Comparison of ENCODE assay signal across 8 mouse cellular contexts in the genomic region with DNA sequence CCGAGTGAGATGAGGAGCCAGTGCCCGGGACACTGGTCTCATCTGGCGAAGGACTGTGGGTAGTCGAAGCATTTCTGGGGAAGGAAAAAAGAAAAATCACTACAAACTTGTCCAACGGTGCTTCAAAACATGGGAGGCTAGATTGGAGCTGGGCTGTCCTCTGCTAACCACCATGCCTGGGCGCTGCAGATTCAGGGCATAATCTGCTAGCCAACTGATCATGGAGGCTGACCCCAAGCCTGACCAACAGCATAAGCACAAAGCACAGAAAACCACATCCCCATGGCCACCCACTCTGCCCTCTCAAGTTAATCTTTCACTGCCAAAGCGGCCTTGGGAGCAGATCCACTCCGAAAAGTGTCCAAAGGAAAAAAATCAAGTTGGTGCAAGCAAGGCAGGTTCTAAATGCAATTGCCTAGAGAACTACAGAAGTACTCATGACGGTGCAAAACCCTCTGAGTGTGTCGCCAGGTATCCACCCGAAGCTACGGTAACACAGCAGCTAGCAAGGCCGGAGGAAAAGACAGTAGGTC. TPM values are rescaled to one million over a fixed set of nuclear protein-coding genes. Genes with fewer than 3 reads are reported as not detected.
DNase-seq lines count a peak whose midpoint lies in the region; ATAC-seq and TF ChIP-seq lines count a peak whose summit lies in the region.

No protein-coding gene starts in this region.

- WGBS in thymus, adult 2 months, result under 1% methylated on average over 13 of the region's 13 CpGs
- 2% methylated on average over 13 of the region's 13 CpGs for WGBS in heart, embryonic 12.5 days
- WGBS in kidney, postnatal 0 days, result under 1% methylated on average over 13 of the region's 13 CpGs

- no peak for TF ChIP-seq POLR2A in thymus, adult 2 months (IDR thresholded peaks at IDR 0.05; ENCODE audit: control insufficient read depth, extremely low read depth, insufficient read depth, low read length, poor library complexity)

- H3K9me3 ChIP-seq in heart, embryonic 12.5 days (replicated peaks), result peaks cover 5% of the 10 kb centered on the region
- no peaks in the 10 kb centered on the region for H3K9me3 ChIP-seq in kidney, postnatal 0 days (replicated peaks; ENCODE audit: low read length)

- H3K4me3 ChIP-seq in thymus, adult 2 months (ENCODE audit: control insufficient read depth, insufficient read depth, low read length), result peak overlapping the region; percentile 83
- peak overlapping the region; percentile 64 for H3K4me3 ChIP-seq in heart, embryonic 12.5 days
- peak overlapping the region; percentile 92 for H3K4me3 ChIP-seq in kidney, postnatal 0 days (replicated peaks; ENCODE audit: low read depth, low read length)

- H3K27ac ChIP-seq in thymus, adult 2 months (ENCODE audit: control insufficient read depth, insufficient read depth, low read length), result peak overlapping the region; percentile 17; the same call in 1 of the 2 replicates
- H3K27ac ChIP-seq in heart, embryonic 12.5 days (ENCODE audit: poor library complexity, severe bottlenecking), result peak overlapping the region; percentile 93
- H3K27ac ChIP-seq in kidney, postnatal 0 days, result peak overlapping the region; percentile 99

- ATAC-seq in heart, embryonic 12.5 days (ENCODE audit: insufficient number of reproducible peaks, low FRiP score), result peak; percentile 10; the same call in 1 of the 2 replicates
- peak; percentile 1; the same call in 1 of the 2 replicates for ATAC-seq in kidney, postnatal 0 days (replicated peaks; ENCODE audit: low FRiP score, low read depth)
- 0 out of 2 replicates have a peak, but pooled peaks have one; percentile 1 for ATAC-seq in megakaryocyte progenitor cell, adult 5-6 weeks (replicated peaks; ENCODE audit: poor library complexity)

- H3K27me3 ChIP-seq in thymus, adult 2 months (ENCODE audit: control insufficient read depth, insufficient read depth, low read length), result no peaks in the 10 kb centered on the region
- H3K27me3 ChIP-seq in heart, embryonic 12.5 days (replicated peaks), result no peaks in the 10 kb centered on the region
- H3K27me3 ChIP-seq in kidney, postnatal 0 days (ENCODE audit: insufficient read depth, low read length), result no peaks in the 10 kb centered on the region

- H3K4me1 ChIP-seq in thymus, adult 2 months (replicated peaks; ENCODE audit: control insufficient read depth, insufficient read depth, low read length), result peaks cover 8% of the 10 kb centered on the region
- peaks cover 26% of the 10 kb centered on the region for H3K4me1 ChIP-seq in heart, embryonic 12.5 days (replicated peaks)
- H3K4me1 ChIP-seq in kidney, postnatal 0 days (replicated peaks; ENCODE audit: insufficient read depth, low read length), result 0 out of 2 replicates have a peak, but pooled peaks cover 4% of the 10 kb centered on the region

- peaks cover 23% of the 10 kb centered on the region for H3K36me3 ChIP-seq in thymus, adult 2 months (ENCODE audit: control insufficient read depth, insufficient read depth, low read length)
- peaks cover 53% of the 10 kb centered on the region for H3K36me3 ChIP-seq in heart, embryonic 12.5 days
- peaks cover 23% of the 10 kb centered on the region for H3K36me3 ChIP-seq in kidney, postnatal 0 days (ENCODE audit: insufficient read depth, low read length)

- H3K9ac ChIP-seq in heart, embryonic 12.5 days, result peak overlapping the region; percentile 83
- peak overlapping the region; percentile 87 for H3K9ac ChIP-seq in kidney, postnatal 0 days (ENCODE audit: low read depth, low read length)

- no peak for TF ChIP-seq CTCF in thymus, adult 2 months (IDR thresholded peaks at IDR 0.05; ENCODE audit: borderline replicate concordance, control insufficient read depth, extremely low read depth, insufficient read depth, low read length, poor library complexity)
- TF ChIP-seq CTCF in kidney, postnatal 0 days (IDR thresholded peaks at IDR 0.05; ENCODE audit: low read depth), result no peak

- H3K4me2 ChIP-seq in heart, embryonic 12.5 days, result peak overlapping the region; percentile 84
- H3K4me2 ChIP-seq in kidney, postnatal 0 days (ENCODE audit: low read length), result peak overlapping the region; percentile 82

- peak; percentile 69 for DNase-seq in adrenal gland, adult 2 months
- DNase-seq in adrenal gland, adult 8-10 months, result no peak
- peak; percentile 1 for DNase-seq in thymus, adult 2 months
- DNase-seq in thymus, postnatal 4 days, result no peak
- DNase-seq in kidney, postnatal 0 days (ENCODE audit: low spot score), result peak; percentile 50
- DNase-seq in right cerebral cortex, postnatal 25 days, result no peak

RNA-seq across cellular contexts. Expression of gene Hspe1, which starts 1.0 kb away (rescaled TPM):
- total RNA-seq in adrenal gland, adult 2 months (2021), result 100 to 1,000 TPM; 618 to 826 TPM
- 64.2 and 81.1 TPM in 2 replicates for polyA plus RNA-seq in adrenal gland, adult 2 months (2012; rRNA removed)
- total RNA-seq in adrenal gland, adult 8-10 months (2022), result 1,000 to 10,000 TPM in 1 of 4 experiments, 100 to 1,000 TPM in 3; 299 to 1,036 (median 606) TPM
- 33.2 and 38.3 TPM in 2 replicates for polyA plus RNA-seq in thymus, adult 2 months (2012; rRNA removed)
- polyA plus RNA-seq in heart, embryonic 12.5 days (2016; fragmentation: Nextera tagmentation; extraction: Ambion mirVana), result 427 and 428 TPM in 2 replicates
- polyA plus RNA-seq in kidney, postnatal 0 days (2015; fragmentation: Nextera tagmentation; extraction: Ambion mirVana), result 528 and 576 TPM in 2 replicates
- 379 and 404 TPM in 2 replicates for total RNA-seq in megakaryocyte progenitor cell, adult 5-6 weeks (2015)
- 524 and 562 TPM in 2 replicates for total RNA-seq in megakaryocyte progenitor cell, adult 5-6 weeks (2017)

RNA-seq across cellular contexts. Expression of gene Hspd1, which starts 1.1 kb away (rescaled TPM):
- total RNA-seq in adrenal gland, adult 2 months (2021), result 1,000 to 10,000 TPM; 1,172 to 1,353 TPM
- 38.9 and 40.1 TPM in 2 replicates for polyA plus RNA-seq in adrenal gland, adult 2 months (2012; rRNA removed)
- 1,000 to 10,000 TPM in 2 of 4 experiments, 100 to 1,000 TPM in 2; 545 to 1,761 (median 966) TPM for total RNA-seq in adrenal gland, adult 8-10 months (2022)
- 28.3 and 31.5 TPM in 2 replicates for polyA plus RNA-seq in thymus, adult 2 months (2012; rRNA removed)
- polyA plus RNA-seq in heart, embryonic 12.5 days (2016; fragmentation: Nextera tagmentation; extraction: Ambion mirVana), result 562 and 569 TPM in 2 replicates
- polyA plus RNA-seq in kidney, postnatal 0 days (2015; fragmentation: Nextera tagmentation; extraction: Ambion mirVana), result 315 and 358 TPM in 2 replicates
- total RNA-seq in megakaryocyte progenitor cell, adult 5-6 weeks (2015), result 326 and 327 TPM in 2 replicates
- total RNA-seq in megakaryocyte progenitor cell, adult 5-6 weeks (2017), result 523 and 628 TPM in 2 replicates

RNA-seq across cellular contexts. Expression of gene Coq10b, which starts 34.4 kb away (rescaled TPM):
- 100 to 1,000 TPM in 1 of 2 experiments, 10 to 100 TPM in 1; 89.5 to 135 TPM for total RNA-seq in adrenal gland, adult 2 months (2021)
- polyA plus RNA-seq in adrenal gland, adult 2 months (2012; rRNA removed), result 24.3 and 24.4 TPM in 2 replicates
- 100 to 1,000 TPM; 100 to 138 (median 107) TPM for total RNA-seq in adrenal gland, adult 8-10 months (2022)
- 5.5 and 6.6 TPM in 2 replicates for polyA plus RNA-seq in thymus, adult 2 months (2012; rRNA removed)
- polyA plus RNA-seq in heart, embryonic 12.5 days (2016; fragmentation: Nextera tagmentation; extraction: Ambion mirVana), result 23.1 and 25.3 TPM in 2 replicates
- polyA plus RNA-seq in kidney, postnatal 0 days (2015; fragmentation: Nextera tagmentation; extraction: Ambion mirVana), result 23.9 and 25.5 TPM in 2 replicates
- 20.7 TPM in 2 replicates for total RNA-seq in megakaryocyte progenitor cell, adult 5-6 weeks (2015)
- total RNA-seq in megakaryocyte progenitor cell, adult 5-6 weeks (2017), result 15.2 and 17.0 TPM in 2 replicates

RNA-seq across cellular contexts. Expression of gene Mob4, which starts 44.1 kb away (rescaled TPM):
- total RNA-seq in adrenal gland, adult 2 months (2021), result 100 to 1,000 TPM; 136 to 390 TPM
- 14.5 and 24.4 TPM in 2 replicates for polyA plus RNA-seq in adrenal gland, adult 2 months (2012; rRNA removed)
- total RNA-seq in adrenal gland, adult 8-10 months (2022), result 100 to 1,000 TPM; 120 to 399 (median 199) TPM
- 10.7 and 12.4 TPM in 2 replicates for polyA plus RNA-seq in thymus, adult 2 months (2012; rRNA removed)
- 104 and 110 TPM in 2 replicates for polyA plus RNA-seq in heart, embryonic 12.5 days (2016; fragmentation: Nextera tagmentation; extraction: Ambion mirVana)
- 122 TPM in 2 replicates for polyA plus RNA-seq in kidney, postnatal 0 days (2015; fragmentation: Nextera tagmentation; extraction: Ambion mirVana)
- 50.1 and 52.7 TPM in 2 replicates for total RNA-seq in megakaryocyte progenitor cell, adult 5-6 weeks (2015)
- 35.1 and 37.7 TPM in 2 replicates for total RNA-seq in megakaryocyte progenitor cell, adult 5-6 weeks (2017)

RNA-seq across cellular contexts. Expression of gene Sf3b1, which starts 59.7 kb away (rescaled TPM):
- total RNA-seq in adrenal gland, adult 2 months (2021), result 100 to 1,000 TPM; 121 to 124 TPM
- polyA plus RNA-seq in adrenal gland, adult 2 months (2012; rRNA removed), result 6.9 and 7.9 TPM in 2 replicates
- total RNA-seq in adrenal gland, adult 8-10 months (2022), result 100 to 1,000 TPM; 120 to 217 (median 165) TPM
- 90.6 and 110 TPM in 2 replicates for polyA plus RNA-seq in thymus, adult 2 months (2012; rRNA removed)
- 208 and 217 TPM in 2 replicates for polyA plus RNA-seq in heart, embryonic 12.5 days (2016; fragmentation: Nextera tagmentation; extraction: Ambion mirVana)
- 271 and 294 TPM in 2 replicates for polyA plus RNA-seq in kidney, postnatal 0 days (2015; fragmentation: Nextera tagmentation; extraction: Ambion mirVana)
- total RNA-seq in megakaryocyte progenitor cell, adult 5-6 weeks (2015), result 265 and 295 TPM in 2 replicates
- total RNA-seq in megakaryocyte progenitor cell, adult 5-6 weeks (2017), result 242 and 294 TPM in 2 replicates

Comparison
In these comparisons a context has a peak if more than half of its experiments do, and no peak if none do; other contexts are left out.
1. DNase-seq: peak in adrenal gland, adult 2 months (single experiment), thymus, adult 2 months (single experiment) and kidney, postnatal 0 days (single experiment); none in adrenal gland, adult 8-10 months (single experiment), thymus, postnatal 4 days (single experiment) and right cerebral cortex, postnatal 25 days (single experiment).
2. H3K27ac ChIP-seq: peak in every context shown above with its lines; median percentile 99 in kidney, postnatal 0 days; 93 in heart, embryonic 12.5 days; 17 in thymus, adult 2 months.
3. Peak in every context shown above with its lines, with median percentiles within 50 percentile points of each other: H3K4me3 ChIP-seq and ATAC-seq.